ENCODE assay signal across 16 mouse cellular contexts in genomic region chr2:129623771-129624170, GRCm38 (mm10). TPM values are rescaled to one million over a fixed set of nuclear protein-coding genes. Genes with fewer than 3 reads are reported as not detected.
A peak's percentile ranks its signal among the peaks of the same experiment; 100 is the strongest.
DNase-seq lines count a peak whose midpoint lies in the region; TF ChIP-seq lines count a peak whose summit lies in the region.
"Had no signal": no experiment of that assay in that cellular context is flagged by ENCODE, and none has a peak within 500 bp of the region (broad histone marks: within the 10 kb centered on the region; RNA-seq: fewer than 3 reads in every experiment).

No protein-coding gene starts in this region.

- H3K27ac ChIP-seq in left cerebral cortex, adult 2 months, result peak overlapping the region; percentile 64
- H3K27ac ChIP-seq: forebrain, embryonic 10.5 days; heart, embryonic 15.5 days; intestine, embryonic 15.5 days; kidney, postnatal 0 days; lung, embryonic 15.5 days; midbrain, embryonic 13.5 days; stomach, embryonic 15.5 days had no signal

- no peak overlapping the region for H3K4me3 ChIP-seq in left cerebral cortex, adult 2 months
- H3K4me3 ChIP-seq: forebrain, embryonic 10.5 days; heart, embryonic 15.5 days; intestine, embryonic 15.5 days; lung, embryonic 15.5 days; midbrain, embryonic 13.5 days; stomach, embryonic 15.5 days had no signal

- intact Hi-C loops in left cerebral cortex, adult 2 months (cut with DNase I), result loop anchor here (2.0 kb wide), 1 partner anchor 27 kb away; no protein-coding TSS in a partner anchor
- intact Hi-C loops in left cerebral cortex, postnatal 14 days (cut with DNase I), result no loop called here

- TF ChIP-seq CTCF in left cerebral cortex, adult 2 months (IDR thresholded peaks at IDR 0.05), result no peak

- DNase-seq in cerebellum, adult 9-10 months, result peak; percentile 16
- no peak for DNase-seq in cerebellum, adult 18-20 months
- peak in 1 of 2 experiments; percentile 38 for DNase-seq in left cerebral cortex, adult 2 months (ENCODE audit: extremely low spot score in 1 of 2, low spot score in 2 of 2)
- DNase-seq in left cerebral cortex, postnatal 14 days (ENCODE audit: low spot score in 2 of 2), result no peak
- DNase-seq in brain, adult 2 months (ENCODE audit: low read depth, low spot score), result peak; percentile 86
- peak; percentile 55 for DNase-seq in layer of hippocampus, adult 9-10 months (ENCODE audit: low spot score)
- DNase-seq in c-Kit-positive CD71-positive TER-119-positive erythroid progenitor cells, embryonic 14.5 days (ENCODE audit: low spot score), result no peak
- no peak for DNase-seq in adipocyte (ENCODE audit: low spot score)
- DNase-seq: thymus, postnatal 36 days had no signal

RNA-seq across cellular contexts. Expression of gene Sirpa, which starts 31.1 kb away (rescaled TPM):
- total RNA-seq in left cerebral cortex, adult 2 months (2021), result 100 to 1,000 TPM; 375 to 384 TPM
- 100 to 1,000 TPM; 371 to 377 TPM for total RNA-seq in left cerebral cortex, postnatal 14 days (2021)

Comparison
In these comparisons a context has a peak if more than half of its experiments do, and no peak if none do; other contexts are left out.
1. DNase-seq: peak in cerebellum, adult 9-10 months (single experiment), brain, adult 2 months (single experiment) and layer of hippocampus, adult 9-10 months (single experiment); none in cerebellum, adult 18-20 months (0 of 2), left cerebral cortex, postnatal 14 days (0 of 2), c-Kit-positive CD71-positive TER-119-positive erythroid progenitor cells, embryonic 14.5 days (single experiment) and adipocyte (single experiment).